In genomic region chr6:142988753-142989152, GRCm38 (mm10) we compare ENCODE assay signal across 8 mouse cellular contexts. TPM values are rescaled to one million over a fixed set of nuclear protein-coding genes. Genes with fewer than 3 reads are reported as not detected.
A peak's percentile ranks its signal among the peaks of the same experiment; 100 is the strongest.
DNase-seq lines count a peak whose midpoint lies in the region; ATAC-seq and TF ChIP-seq lines count a peak whose summit lies in the region.

No protein-coding gene starts in this region.

- ATAC-seq in neural tube, embryonic 15.5 days (ENCODE audit: low FRiP score), result no peak
- ATAC-seq in erythroid progenitor cell, adult 5-6 weeks (replicated peaks; ENCODE audit: low FRiP score, poor library complexity, severe bottlenecking), result peak; percentile 79
- no peak for ATAC-seq in hindbrain, postnatal 0 days

- H3K36me3 ChIP-seq in neural tube, embryonic 15.5 days, result no peaks in the 10 kb centered on the region
- no peaks in the 10 kb centered on the region for H3K36me3 ChIP-seq in hindbrain, postnatal 0 days (ENCODE audit: insufficient read depth, low read length)
- H3K36me3 ChIP-seq in thymus, adult 2 months (ENCODE audit: control insufficient read depth, insufficient read depth, low read length), result no peaks in the 10 kb centered on the region

- H3K9me3 ChIP-seq in neural tube, embryonic 15.5 days (replicated peaks), result no peaks in the 10 kb centered on the region
- no peaks in the 10 kb centered on the region for H3K9me3 ChIP-seq in hindbrain, postnatal 0 days (ENCODE audit: low read length)

- peak; percentile 92 for TF ChIP-seq CTCF in brain, embryonic 14.5 days (IDR thresholded peaks at IDR 0.05; ENCODE audit: borderline replicate concordance, extremely low read depth, insufficient read depth, insufficient read length)
- peak; percentile 90 for TF ChIP-seq CTCF in hindbrain, postnatal 0 days (IDR thresholded peaks at IDR 0.05; ENCODE audit: low read depth)
- peak; percentile 93 for TF ChIP-seq CTCF in thymus, adult 2 months (IDR thresholded peaks at IDR 0.05; ENCODE audit: borderline replicate concordance, control insufficient read depth, extremely low read depth, insufficient read depth, low read length, poor library complexity)

- intact Hi-C loops in left cerebral cortex, postnatal 36 days (cut with DNase I), result no loop called here

- WGBS in neural tube, embryonic 15.5 days, result 29% methylated on average over 10 of the region's 10 CpGs
- 27% methylated on average over 10 of the region's 10 CpGs for WGBS in hindbrain, postnatal 0 days
- WGBS in thymus, adult 2 months, result 20% methylated on average over 10 of the region's 10 CpGs

- H3K4me3 ChIP-seq in neural tube, embryonic 15.5 days (replicated peaks), result no peak overlapping the region
- no peak overlapping the region for H3K4me3 ChIP-seq in hindbrain, postnatal 0 days (ENCODE audit: low read length)
- H3K4me3 ChIP-seq in thymus, adult 2 months (ENCODE audit: control insufficient read depth, insufficient read depth, low read length), result no peak overlapping the region

- H3K27ac ChIP-seq in neural tube, embryonic 15.5 days (replicated peaks), result no peak overlapping the region
- H3K27ac ChIP-seq in hindbrain, postnatal 0 days, result no peak overlapping the region
- no peak overlapping the region for H3K27ac ChIP-seq in thymus, adult 2 months (ENCODE audit: control insufficient read depth, insufficient read depth, low read length)

- peaks cover 22% of the 10 kb centered on the region for H3K4me1 ChIP-seq in neural tube, embryonic 15.5 days
- H3K4me1 ChIP-seq in hindbrain, postnatal 0 days (ENCODE audit: insufficient read depth, low read length), result no peaks in the 10 kb centered on the region
- peaks cover 3% of the 10 kb centered on the region for H3K4me1 ChIP-seq in thymus, adult 2 months (replicated peaks; ENCODE audit: control insufficient read depth, insufficient read depth, low read length)

- no peak overlapping the region for H3K9ac ChIP-seq in neural tube, embryonic 15.5 days (replicated peaks)
- H3K9ac ChIP-seq in hindbrain, postnatal 0 days (replicated peaks; ENCODE audit: low read length), result no peak overlapping the region

- no peak overlapping the region for H3K4me2 ChIP-seq in neural tube, embryonic 15.5 days
- H3K4me2 ChIP-seq in hindbrain, postnatal 0 days (ENCODE audit: low read depth, low read length), result no peak overlapping the region

- peak; percentile 79 for DNase-seq in neural tube, embryonic 10.5 days (ENCODE audit: extremely low spot score, low spot score)
- peak; percentile 58 for DNase-seq in brain, embryonic 14.5 days (ENCODE audit: low read depth)
- DNase-seq in hindbrain, postnatal 0 days (ENCODE audit: low spot score), result peak; percentile 70
- DNase-seq in left cerebral cortex, postnatal 36 days (ENCODE audit: low spot score in 2 of 2), result peak; percentile 17 to 41
- peak; percentile 19 to 43 for DNase-seq in monocyte, adult 2 months (ENCODE audit: low read depth in 1 of 2, low spot score in 2 of 2)
- DNase-seq in thymus, adult 2 months, result peak; percentile 80

- H3K27me3 ChIP-seq in neural tube, embryonic 15.5 days (replicated peaks), result no peaks in the 10 kb centered on the region
- H3K27me3 ChIP-seq in hindbrain, postnatal 0 days (ENCODE audit: insufficient read depth, low read length), result no peaks in the 10 kb centered on the region
- no peaks in the 10 kb centered on the region for H3K27me3 ChIP-seq in thymus, adult 2 months (ENCODE audit: control insufficient read depth, insufficient read depth, low read length)

- no peak for TF ChIP-seq POLR2A in brain, embryonic 14.5 days (IDR thresholded peaks at IDR 0.05; ENCODE audit: borderline replicate concordance, extremely low read depth, insufficient read depth, insufficient read length, poor library complexity, severe bottlenecking)
- no peak for TF ChIP-seq POLR2A in thymus, adult 2 months (IDR thresholded peaks at IDR 0.05; ENCODE audit: control insufficient read depth, extremely low read depth, insufficient read depth, low read length, poor library complexity)

RNA-seq across cellular contexts. Expression of gene St8sia1, which starts 24.5 kb away (rescaled TPM):
- 6.6 and 8.6 TPM in 2 replicates for polyA plus RNA-seq in neural tube, embryonic 15.5 days (2015; fragmentation: Nextera tagmentation; extraction: Ambion mirVana)
- polyA plus RNA-seq in brain, embryonic 14.5 days (2012; rRNA removed), result 11.5 and 20.6 TPM in 2 replicates
- 1.7 TPM in 1 of 2 replicates, not detected in the other for total RNA-seq in erythroid progenitor cell, adult 5-6 weeks (2015; ENCODE audit: low replicate concordance)
- total RNA-seq in erythroid progenitor cell, adult 5-6 weeks (2017; ENCODE audit: low replicate concordance), result not detected in 2 replicates
- 14.8 and 18.0 TPM in 2 replicates for total RNA-seq in hindbrain, postnatal 0 days (2014; rRNA removed)
- 3.2 and 3.7 TPM in 2 replicates for polyA plus RNA-seq in hindbrain, postnatal 0 days (2015; fragmentation: Nextera tagmentation; extraction: Ambion mirVana)
- 10 to 100 TPM; 28.4 to 28.6 TPM for total RNA-seq in left cerebral cortex, postnatal 36 days (2021)
- 22.6 and 26.4 TPM in 2 replicates for polyA plus RNA-seq in thymus, adult 2 months (2012; rRNA removed)

Comparison
In these comparisons a context has a peak if more than half of its experiments do, and no peak if none do; other contexts are left out.
1. DNase-seq: peak in every context shown above with its lines; median percentile 80 in thymus, adult 2 months; 79 in neural tube, embryonic 10.5 days; 70 in hindbrain, postnatal 0 days; 58 in brain, embryonic 14.5 days; 31 in monocyte, adult 2 months; 29 in left cerebral cortex, postnatal 36 days.